Mouse (Mus musculus) large intestine, adult 2 months (tissue): ENCODE measurements around the gene Wwc1. TPM values are rescaled to one million over a fixed set of nuclear protein-coding genes. Genes with fewer than 3 reads are reported as not detected.
"Not testable (repeated sequence)": the region's sequence is repeated elsewhere in the genome, so short reads cannot be mapped to it uniquely, and the experiment has no call there.

ENCODE experiments used
- DNase-seq: peaks from one replicate; pipeline ENCODE4 v3.0.0-alpha.2; 2012; ENCODE audit warnings: low read depth, low spot score
- WGBS: fragments of 180-500 bp; shearing (Covaris S2); methylation state at CpG from one replicate; pipeline ENCODE4 v1.1.7; 2018; 5-methylcytosine and 5-hydroxymethylcytosine counted together
- polyA plus RNA-seq: library from polyadenylated mRNA; depleted of rRNA; stranded (reverse); fragments of >200 nt; gene quantifications from 2 replicates; pipeline ENCODE4 v1.2.3, GENCODE M21; 2012

Wwc1 gene
- polyA plus RNA-seq, 1 experiment, result 20.3 TPM

- DNase-seq, result not testable (repeated sequence)
- WGBS, result 88% methylated on average over 4 of the region's 4 CpGs
Measured at GRCm38 (mm10) chr11:35842560-35842959, 137.8 kb downstream of the Wwc1 start.

GRCm38 (mm10) chr11:35841738-35842325 lies 138.5 kb downstream of the Wwc1 start:
- no peak for DNase-seq
- WGBS, result 88% methylated on average over 21 of the region's 21 CpGs

GRCm38 (mm10) chr11:35840806-35841205 lies 139.5 kb downstream of the Wwc1 start:
- not testable (repeated sequence) for DNase-seq
- WGBS, result 92% methylated on average over 4 of the region's 4 CpGs

GRCm38 (mm10) chr11:35840282-35840681 lies 140.0 kb downstream of the Wwc1 start:
- no peak for DNase-seq
- WGBS, result 84% methylated on average over 7 of the region's 7 CpGs

GRCm38 (mm10) chr11:35838345-35839338 lies 141.7 kb downstream of the Wwc1 start:
- DNase-seq, result peak; percentile 58
- 24% methylated on average over 28 of the region's 28 CpGs for WGBS

GRCm38 (mm10) chr11:35837156-35838126 lies 142.9 kb downstream of the Wwc1 start:
- no peak for DNase-seq
- WGBS, result 76% methylated on average over 5 of the region's 5 CpGs

GRCm38 (mm10) chr11:35834022-35834760 lies 146.1 kb downstream of the Wwc1 start, which contains the start of gene Rars:
TSS of gene Rars (minus strand) at chr11:35834506.
- peak; percentile 97 for DNase-seq
- WGBS, result under 1% methylated on average over 46 of the region's 46 CpGs

GRCm38 (mm10) chr11:35833270-35833669 lies 147.1 kb downstream of the Wwc1 start:
- DNase-seq, result peak; percentile 16
- WGBS, result 33% methylated on average over 6 of the region's 6 CpGs

GRCm38 (mm10) chr11:35832139-35832538 lies 148.2 kb downstream of the Wwc1 start:
- DNase-seq, result peak; percentile 27
- WGBS, result 18% methylated on average over 4 of the region's 4 CpGs

- no peak for DNase-seq
- whole genome bisulfite sequencing, result 91% methylated on average over 6 of the region's 6 CpGs
Measured at GRCm38 (mm10) chr11:35827714-35828113, 152.6 kb downstream of the Wwc1 start.

- WGBS, result 82% methylated on average over 12 of the region's 12 CpGs
- DNase-seq, result no peak
Measured at GRCm38 (mm10) chr11:35816316-35816715, 164.0 kb downstream of the Wwc1 start.

- no peak for DNase-seq
- 63% methylated on average over 10 of the region's 10 CpGs for WGBS
Measured at GRCm38 (mm10) chr11:35811458-35811857, 168.9 kb downstream of the Wwc1 start.

GRCm38 (mm10) chr11:35801332-35801731 lies 179.0 kb downstream of the Wwc1 start:
- 77% methylated on average over 5 of the region's 5 CpGs for WGBS
- DNase-seq, result no peak

GRCm38 (mm10) chr11:35798874-35799273 lies 181.5 kb downstream of the Wwc1 start, which contains the start of gene Fbll1:
TSS of gene Fbll1 (minus strand) at chr11:35798884.
- DNase-seq, result no peak
- WGBS, result 20% methylated on average over 11 of the region's 11 CpGs

- DNase-seq, result no peak
- WGBS, result 9% methylated on average over 23 of the region's 23 CpGs
Measured at GRCm38 (mm10) chr11:35798495-35798820, 181.9 kb downstream of the Wwc1 start.

- no peak for DNase-seq
Measured at GRCm38 (mm10) chr11:35797751-35798494, 182.4 kb downstream of the Wwc1 start.

GRCm38 (mm10) chr11:35792800-35793199 lies 187.5 kb downstream of the Wwc1 start:
- DNase-seq, result not testable (repeated sequence)
- WGBS, result 70% methylated on average over 5 of the region's 5 CpGs

More at GRCm38 (mm10) chr11:35797751-35798494, 182.4 kb downstream of the Wwc1 start:
- WGBS, result 9% methylated on average over 85 of the region's 86 CpGs

GRCm38 (mm10) chr11:35788443-35788842 lies 191.9 kb downstream of the Wwc1 start:
- 69% methylated on average over 2 of the region's 2 CpGs for WGBS

More at GRCm38 (mm10) chr11:35788443-35788842, 191.9 kb downstream of the Wwc1 start:
- DNase-seq, result no peak
